ENCODE assay signal across 10 mouse cellular contexts in genomic region chr8:87821655-87822054, GRCm38 (mm10).
A peak's percentile ranks its signal among the peaks of the same experiment; 100 is the strongest.
DNase-seq lines count a peak whose midpoint lies in the region; ATAC-seq lines count a peak whose summit lies in the region.
"Had no signal": no experiment of that assay in that cellular context is flagged by ENCODE, and none has a peak within 500 bp of the region (broad histone marks: within the 10 kb centered on the region; RNA-seq: fewer than 3 reads in every experiment).

No protein-coding gene starts in this region.

- H3K36me3 ChIP-seq in intestine, embryonic 15.5 days, result no peaks in the 10 kb centered on the region
- H3K36me3 ChIP-seq in intestine, embryonic 16.5 days (ENCODE audit: control insufficient read depth, insufficient read depth, low read length), result no peaks in the 10 kb centered on the region
- H3K36me3 ChIP-seq in forebrain, embryonic 13.5 days (ENCODE audit: poor library complexity, severe bottlenecking), result no peaks in the 10 kb centered on the region
- no peaks in the 10 kb centered on the region; the same call in 1 of the 2 replicates for H3K36me3 ChIP-seq in limb, embryonic 12.5 days

- peak; percentile 53 for DNase-seq in Muller cell, postnatal 12 days (ENCODE audit: inconsistent ontology term)
- DNase-seq in thymus, adult 18-20 months, result no peak
- no peak for DNase-seq in gastrocnemius, postnatal 10 days
- no peak for DNase-seq in adrenal gland, adult (ENCODE audit: inconsistent age in 2 of 2, low spot score in 1 of 2)
- DNase-seq: gastrocnemius, postnatal 14 days had no signal

- no peak overlapping the region for H3K4me2 ChIP-seq in intestine, embryonic 15.5 days (replicated peaks)
- H3K4me2 ChIP-seq in intestine, embryonic 16.5 days (ENCODE audit: low read depth, low read length), result no peak overlapping the region
- peak overlapping the region; percentile 40; the same call in 1 of the 2 replicates for H3K4me2 ChIP-seq in forebrain, embryonic 13.5 days
- peak overlapping the region; percentile 40; the same call in 1 of the 2 replicates for H3K4me2 ChIP-seq in limb, embryonic 12.5 days

- no peaks in the 10 kb centered on the region for H3K27me3 ChIP-seq in intestine, embryonic 15.5 days (replicated peaks)
- H3K27me3 ChIP-seq in intestine, embryonic 16.5 days (replicated peaks; ENCODE audit: control insufficient read depth, insufficient read depth, low read length), result no peaks in the 10 kb centered on the region
- H3K27me3 ChIP-seq in forebrain, embryonic 13.5 days, result no peaks in the 10 kb centered on the region
- no peaks in the 10 kb centered on the region for H3K27me3 ChIP-seq in limb, embryonic 12.5 days

- H3K4me1 ChIP-seq in intestine, embryonic 15.5 days (replicated peaks), result peaks cover 8% of the 10 kb centered on the region
- peaks cover 4% of the 10 kb centered on the region; the same call in 1 of the 2 replicates for H3K4me1 ChIP-seq in intestine, embryonic 16.5 days (ENCODE audit: control insufficient read depth, insufficient read depth, low read length)
- H3K4me1 ChIP-seq in forebrain, embryonic 13.5 days, result peaks cover 41% of the 10 kb centered on the region
- H3K4me1 ChIP-seq in limb, embryonic 12.5 days (replicated peaks), result peaks cover 37% of the 10 kb centered on the region

- ATAC-seq in intestine, embryonic 15.5 days, result 0 out of 2 replicates have a peak, but pooled peaks have one; percentile 12
- ATAC-seq in intestine, embryonic 16.5 days, result no peak
- peak; percentile 67 for ATAC-seq in forebrain, embryonic 13.5 days
- peak; percentile 22; the same call in 1 of the 2 replicates for ATAC-seq in limb, embryonic 12.5 days (ENCODE audit: insufficient number of reproducible peaks, insufficient read depth, low FRiP score, low TSS enrichment, low read depth)

- 86% methylated on average over 2 of the region's 2 CpGs for WGBS in intestine, embryonic 15.5 days
- 88% methylated on average over 2 of the region's 2 CpGs for WGBS in intestine, embryonic 16.5 days
- 39% methylated on average over 2 of the region's 2 CpGs for WGBS in forebrain, embryonic 13.5 days
- WGBS in limb, embryonic 12.5 days, result 63% methylated on average over 2 of the region's 2 CpGs

- no peak overlapping the region for H3K9ac ChIP-seq in intestine, embryonic 15.5 days
- no peak overlapping the region for H3K9ac ChIP-seq in intestine, embryonic 16.5 days (ENCODE audit: low read depth, low read length)
- H3K9ac ChIP-seq in forebrain, embryonic 13.5 days, result no peak overlapping the region
- H3K9ac ChIP-seq in limb, embryonic 12.5 days (replicated peaks), result no peak overlapping the region
- H3K9ac ChIP-seq: liver, embryonic 14.5 days had no signal

- no peak overlapping the region for H3K27ac ChIP-seq in intestine, embryonic 15.5 days
- H3K27ac ChIP-seq in intestine, embryonic 16.5 days (ENCODE audit: low read length), result no peak overlapping the region
- H3K27ac ChIP-seq in forebrain, embryonic 13.5 days, result peak overlapping the region; percentile 76
- H3K27ac ChIP-seq in limb, embryonic 12.5 days, result peak overlapping the region; percentile 89
- H3K27ac ChIP-seq: liver, embryonic 14.5 days had no signal

- no peaks in the 10 kb centered on the region for H3K9me3 ChIP-seq in intestine, embryonic 15.5 days
- H3K9me3 ChIP-seq in intestine, embryonic 16.5 days (ENCODE audit: control insufficient read depth, low read length), result no peaks in the 10 kb centered on the region
- no peaks in the 10 kb centered on the region for H3K9me3 ChIP-seq in forebrain, embryonic 13.5 days (replicated peaks)
- no peaks in the 10 kb centered on the region for H3K9me3 ChIP-seq in limb, embryonic 12.5 days

- H3K4me3 ChIP-seq in intestine, embryonic 15.5 days (replicated peaks), result no peak overlapping the region
- H3K4me3 ChIP-seq in intestine, embryonic 16.5 days (ENCODE audit: low read length), result no peak overlapping the region
- H3K4me3 ChIP-seq in forebrain, embryonic 13.5 days, result no peak overlapping the region
- H3K4me3 ChIP-seq in limb, embryonic 12.5 days (replicated peaks), result no peak overlapping the region

Comparison
In these comparisons a context has a peak if more than half of its experiments do, and no peak if none do; other contexts are left out.
1. H3K27ac ChIP-seq: peak in forebrain, embryonic 13.5 days (single experiment) and limb, embryonic 12.5 days (single experiment); none in intestine, embryonic 15.5 days (single experiment) and intestine, embryonic 16.5 days (single experiment).
2. H3K4me2 ChIP-seq: peak in forebrain, embryonic 13.5 days (single experiment) and limb, embryonic 12.5 days (single experiment); none in intestine, embryonic 15.5 days (single experiment) and intestine, embryonic 16.5 days (single experiment).